Mouse (Mus musculus) C2C12 (cell line): ENCODE measurements around the gene Nme7. TPM values are rescaled to one million over a fixed set of nuclear protein-coding genes. Genes with fewer than 3 reads are reported as not detected.

Experiments
- H3K27me3 ChIP-seq: one replicate; pipeline ENCODE4 v1.6.1; 2011; ENCODE audit not compliant: control insufficient read depth, insufficient read depth, insufficient read length
- H3K36me3 ChIP-seq: one replicate; pipeline ENCODE4 v1.6.1; 2011; ENCODE audit not compliant: control insufficient read depth, insufficient read depth
- H3K4me3 ChIP-seq: one replicate; pipeline ENCODE4 v1.5.1; 2011; ENCODE audit warnings: mild to moderate bottlenecking, control low read depth; ENCODE audit not compliant: poor library complexity, insufficient read depth, severe bottlenecking
- H3K79me2 ChIP-seq: one replicate; pipeline ENCODE4 v1.6.1; 2011; ENCODE audit not compliant: control insufficient read depth, insufficient read depth
- H3K79me3 ChIP-seq: one replicate; pipeline ENCODE4 v1.6.1; 2011; ENCODE audit warnings: low read depth, control low read depth
- H3ac ChIP-seq: one replicate; pipeline ENCODE3; 2011; ENCODE audit warnings: low read depth; ENCODE audit not compliant: control insufficient read depth, insufficient read length
- CEBPB ChIP-seq: IDR thresholded peaks from one replicate; pipeline ENCODE4 v1.6.1; 2011; ENCODE audit warnings: low read depth, mild to moderate bottlenecking, control low read depth, moderate library complexity
- CTCF ChIP-seq: IDR thresholded peaks from one replicate; pipeline ENCODE4 v1.5.1; 2011; ENCODE audit not compliant: control insufficient read depth, insufficient read depth, insufficient read length
- FOSL1 ChIP-seq: IDR thresholded peaks from one replicate; pipeline ENCODE4 v1.8.0; 2011; ENCODE audit warnings: mild to moderate bottlenecking, low read length; ENCODE audit not compliant: poor library complexity, insufficient read depth, severe bottlenecking
- MAX ChIP-seq: IDR thresholded peaks from one replicate; pipeline ENCODE4 v1.6.1; 2011; ENCODE audit warnings: mild to moderate bottlenecking, control low read depth
- MYOD1 ChIP-seq: IDR thresholded peaks from one replicate; pipeline ENCODE4 v1.6.1; 2011; ENCODE audit warnings: low read depth; ENCODE audit not compliant: control insufficient read depth, insufficient read length
- MYOG ChIP-seq: IDR thresholded peaks from one replicate; pipeline ENCODE4 v1.6.1; 2011; ENCODE audit not compliant: control insufficient read depth, insufficient read length; ENCODE audit errors: extremely low read depth
- USF1 ChIP-seq: IDR thresholded peaks from one replicate; pipeline ENCODE4 v1.6.1; 2011; ENCODE audit warnings: low read depth, mild to moderate bottlenecking, control low read depth, moderate library complexity
- polyA plus RNA-seq: library from polyadenylated mRNA; unstranded; fragments of >200 nt; fragmentation: generic; extraction: Trizol; gene quantifications from one replicate; pipeline ENCODE4 v1.2.1, GENCODE M21; 2012; ENCODE audit warnings: missing spikeins

The Nme7 gene
- polyA plus RNA-seq, 1 experiment, result 19.0 TPM

DNA sequence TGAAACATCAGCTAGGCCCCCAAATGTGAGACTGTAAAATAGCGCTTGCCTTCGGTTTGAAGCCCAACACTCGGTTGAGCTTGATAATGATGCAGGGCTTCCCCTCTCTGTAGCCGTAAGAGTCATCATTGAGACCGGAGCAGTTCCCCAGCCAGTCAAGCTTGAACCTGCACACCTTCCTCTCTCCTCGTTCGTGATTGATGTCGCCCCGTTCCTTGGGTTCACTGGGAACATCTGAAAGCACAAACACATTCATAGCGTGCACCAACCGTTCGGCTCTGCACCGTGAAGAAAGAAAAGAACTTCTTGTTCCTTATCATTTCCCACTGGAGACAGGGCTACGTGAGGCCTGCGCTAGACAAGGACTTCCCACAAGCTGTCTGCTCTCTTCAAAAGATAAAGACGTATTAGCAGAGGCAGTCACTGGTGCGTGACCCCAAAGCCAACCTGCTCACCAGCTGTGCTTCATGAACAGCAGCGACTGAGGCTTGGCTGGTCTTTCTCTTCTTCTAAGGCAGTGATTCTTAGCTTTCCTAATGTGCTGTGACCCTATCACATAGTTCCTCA is 137.6 kb downstream of the Nme7 start:
- TF ChIP-seq USF1, result no peak
- TF ChIP-seq CTCF, result no peak
- TF ChIP-seq FOSL1, result no peak
- TF ChIP-seq MAX, result no peak
- TF ChIP-seq MYOD1, result no peak
- H3K4me3 ChIP-seq, result no peak overlapping the region
- peaks cover 26% of the 10 kb centered on the region for H3K36me3 ChIP-seq
- no peak overlapping the region for H3ac ChIP-seq
- H3K27me3 ChIP-seq, result no peaks in the 10 kb centered on the region
- H3K79me2 ChIP-seq, result no peaks in the 10 kb centered on the region
- H3K79me3 ChIP-seq, result peaks cover 1% of the 10 kb centered on the region

DNA sequence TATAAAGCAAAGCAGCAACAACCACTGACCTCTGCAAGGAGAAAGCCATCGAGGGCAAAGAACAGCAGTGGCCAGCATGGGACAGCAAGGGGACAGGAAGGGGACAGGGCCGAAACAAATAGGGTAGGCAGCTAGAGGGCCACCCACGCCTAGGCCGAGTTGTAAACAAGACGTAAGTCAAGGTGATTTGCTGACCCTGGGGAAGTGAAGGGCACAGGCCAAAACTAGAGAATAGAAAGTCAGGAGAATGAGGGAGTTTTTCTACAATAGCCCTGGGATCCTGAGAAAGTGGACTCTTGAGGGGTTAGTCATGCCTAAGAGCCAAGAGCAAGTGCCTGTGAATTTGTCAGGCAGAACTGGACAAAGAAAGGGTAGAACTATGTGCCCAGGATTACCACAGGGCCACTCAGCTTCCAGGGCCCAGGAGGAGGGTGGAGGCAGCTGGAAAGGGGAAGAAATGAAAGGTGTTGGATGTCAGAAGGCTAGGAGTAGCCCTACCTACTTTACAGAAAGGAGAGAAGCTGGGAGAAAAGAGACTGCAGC is 141.8 kb downstream of the Nme7 start:
- peaks cover 12% of the 10 kb centered on the region for H3K36me3 ChIP-seq
- no peak overlapping the region for H3ac ChIP-seq
- TF ChIP-seq MYOD1 (no peak), USF1 (no peak), CTCF (no peak), MYOG (no peak), MAX (no peak), FOSL1 (no peak), CEBPB (no peak)
- peaks cover 1% of the 10 kb centered on the region for H3K79me3 ChIP-seq
- H3K4me3 ChIP-seq, result no peak overlapping the region
- no peaks in the 10 kb centered on the region for H3K27me3 ChIP-seq
- no peaks in the 10 kb centered on the region for H3K79me2 ChIP-seq

DNA sequence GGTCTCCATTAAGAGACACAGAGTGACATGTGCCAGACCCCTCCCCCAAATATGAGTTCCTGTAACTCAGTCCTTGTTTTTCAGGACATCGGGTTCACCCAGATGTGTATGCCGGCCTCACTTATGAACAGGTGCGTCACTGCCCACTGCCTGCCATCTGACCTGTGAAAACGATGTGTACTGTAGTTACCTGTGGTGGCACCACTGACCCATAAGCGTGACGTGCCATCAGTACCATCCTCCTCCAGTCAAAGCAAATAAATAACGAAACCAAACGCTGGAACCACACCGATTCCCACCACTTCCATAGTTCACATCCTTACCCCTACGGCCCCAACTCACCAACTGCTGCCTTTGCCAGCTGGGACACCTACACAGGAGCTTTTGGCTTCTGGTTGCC is 142.6 kb downstream of the Nme7 start:
- Histone ChIP-seq H3K36me3 (peaks cover 12% of the 10 kb centered on the region), H3K4me3 (no peak overlapping the region), H3ac (no peak overlapping the region), H3K27me3 (no peaks in the 10 kb centered on the region), H3K79me3 (peaks cover 1% of the 10 kb centered on the region), H3K79me2 (no peaks in the 10 kb centered on the region)
- no peak for TF ChIP-seq FOSL1
- TF ChIP-seq MYOD1, result no peak
- no peak for TF ChIP-seq CEBPB
- no peak for TF ChIP-seq MAX
- no peak for TF ChIP-seq MYOG
- TF ChIP-seq USF1, result no peak
- no peak for TF ChIP-seq CTCF

DNA sequence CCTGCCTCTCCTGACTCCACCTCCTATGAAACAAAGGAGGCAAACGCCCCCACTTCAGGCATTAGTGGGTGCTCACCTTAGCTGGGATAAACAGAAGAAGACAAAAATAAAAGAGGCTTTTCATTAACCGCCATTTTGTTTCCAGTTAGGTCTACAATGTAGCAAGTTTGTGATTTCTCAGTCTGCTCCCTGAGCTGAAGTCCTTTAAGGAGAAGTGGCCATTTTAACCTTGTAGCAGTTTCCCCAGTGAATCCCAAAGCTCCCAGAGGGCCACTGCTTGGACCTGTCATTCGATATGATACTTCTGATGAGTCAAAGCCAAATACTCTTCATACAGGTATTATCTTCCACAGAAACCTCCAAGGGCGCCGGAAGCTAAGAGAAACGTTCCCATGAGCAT is 143.6 kb downstream of the Nme7 start:
- Histone ChIP-seq H3K27me3 (no peaks in the 10 kb centered on the region), H3K36me3 (peaks cover 6% of the 10 kb centered on the region), H3K79me3 (peaks cover 1% of the 10 kb centered on the region), H3K4me3 (no peak overlapping the region), H3ac (no peak overlapping the region), H3K79me2 (no peaks in the 10 kb centered on the region)
- no peak for TF ChIP-seq USF1
- TF ChIP-seq MAX, result no peak
- no peak for TF ChIP-seq CEBPB
- TF ChIP-seq MYOG, result no peak
- TF ChIP-seq CTCF, result no peak
- TF ChIP-seq FOSL1, result no peak
- TF ChIP-seq MYOD1, result no peak

DNA sequence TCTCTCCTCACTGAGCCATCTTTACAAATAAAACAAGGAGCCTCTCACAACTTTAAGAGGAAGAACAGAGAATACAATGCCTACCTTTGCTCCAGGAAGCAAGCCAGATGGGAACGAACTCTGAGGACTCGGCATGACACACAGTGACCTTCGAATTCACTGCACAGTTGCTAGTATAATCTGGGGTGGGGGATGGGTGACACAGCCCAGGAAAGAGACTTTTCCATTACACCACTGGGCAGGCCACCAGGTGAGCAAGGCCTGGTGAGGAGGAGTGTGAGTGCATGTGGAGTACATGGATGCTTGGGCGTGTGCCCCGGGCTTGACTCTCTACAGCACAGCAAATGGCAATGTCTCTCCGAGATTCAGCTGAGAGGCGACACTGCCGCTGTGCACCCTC is 145.7 kb downstream of the Nme7 start:
- H3K36me3 ChIP-seq, result peaks cover 6% of the 10 kb centered on the region
- peaks cover 1% of the 10 kb centered on the region for H3K79me3 ChIP-seq
- peaks cover 6% of the 10 kb centered on the region for H3K79me2 ChIP-seq
- H3K4me3 ChIP-seq, result no peak overlapping the region
- H3K27me3 ChIP-seq, result no peaks in the 10 kb centered on the region
- TF ChIP-seq MYOD1, result no peak
- TF ChIP-seq CTCF, result no peak
- TF ChIP-seq FOSL1, result no peak
- TF ChIP-seq USF1, result no peak
- H3ac ChIP-seq, result no peak overlapping the region

DNA sequence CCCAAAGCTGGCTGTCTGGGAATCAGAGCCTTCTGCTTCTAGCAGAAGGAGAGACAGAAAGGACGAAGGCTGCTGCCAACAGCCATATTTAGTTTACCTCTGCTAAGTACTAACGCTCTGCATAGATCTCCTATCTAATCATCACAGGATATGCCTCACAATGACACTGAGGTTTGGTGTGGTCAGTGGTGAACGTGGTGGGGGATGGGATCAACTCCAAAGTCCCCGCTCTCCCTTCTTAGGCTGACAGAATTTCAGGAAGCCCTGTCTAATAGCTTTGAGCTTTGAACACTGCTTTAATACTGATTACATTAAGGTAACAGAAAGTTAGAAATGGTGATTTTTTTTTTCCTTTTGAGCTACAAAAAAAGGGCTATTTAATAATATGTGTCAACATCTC is 146.3 kb downstream of the Nme7 start:
- H3ac ChIP-seq, result no peak overlapping the region
- H3K79me2 ChIP-seq, result peaks cover 12% of the 10 kb centered on the region
- H3K36me3 ChIP-seq, result peaks cover 6% of the 10 kb centered on the region
- no peaks in the 10 kb centered on the region for H3K27me3 ChIP-seq
- TF ChIP-seq USF1 (no peak), CTCF (no peak), MYOD1 (no peak), MYOG (no peak), MAX (no peak), FOSL1 (no peak), CEBPB (no peak)
- H3K79me3 ChIP-seq, result peaks cover 1% of the 10 kb centered on the region
- H3K4me3 ChIP-seq, result no peak overlapping the region
